Mouse (Mus musculus) bone marrow, adult 2 months (tissue): Measurements from ENCODE around the gene Tdpoz1.
"Not testable (repeated sequence)": the region's sequence is repeated elsewhere in the genome, so short reads cannot be mapped to it uniquely, and the experiment has no call there.

ENCODE experiments used
- CTCF ChIP-seq: fragments of 200-500 bp; IDR thresholded peaks from 2 replicates; pipeline ENCODE4 v1.5.1; 2011; ENCODE audit warnings: low read length, control low read depth; ENCODE audit not compliant: control insufficient read depth, insufficient read depth
- POLR2A ChIP-seq: fragments of 200-500 bp; IDR thresholded peaks from 2 replicates; pipeline ENCODE4 v1.6.1; 2011; ENCODE audit warnings: low read depth, mild to moderate bottlenecking, control low read depth, low read length, borderline replicate concordance; ENCODE audit not compliant: control insufficient read depth

DNA sequence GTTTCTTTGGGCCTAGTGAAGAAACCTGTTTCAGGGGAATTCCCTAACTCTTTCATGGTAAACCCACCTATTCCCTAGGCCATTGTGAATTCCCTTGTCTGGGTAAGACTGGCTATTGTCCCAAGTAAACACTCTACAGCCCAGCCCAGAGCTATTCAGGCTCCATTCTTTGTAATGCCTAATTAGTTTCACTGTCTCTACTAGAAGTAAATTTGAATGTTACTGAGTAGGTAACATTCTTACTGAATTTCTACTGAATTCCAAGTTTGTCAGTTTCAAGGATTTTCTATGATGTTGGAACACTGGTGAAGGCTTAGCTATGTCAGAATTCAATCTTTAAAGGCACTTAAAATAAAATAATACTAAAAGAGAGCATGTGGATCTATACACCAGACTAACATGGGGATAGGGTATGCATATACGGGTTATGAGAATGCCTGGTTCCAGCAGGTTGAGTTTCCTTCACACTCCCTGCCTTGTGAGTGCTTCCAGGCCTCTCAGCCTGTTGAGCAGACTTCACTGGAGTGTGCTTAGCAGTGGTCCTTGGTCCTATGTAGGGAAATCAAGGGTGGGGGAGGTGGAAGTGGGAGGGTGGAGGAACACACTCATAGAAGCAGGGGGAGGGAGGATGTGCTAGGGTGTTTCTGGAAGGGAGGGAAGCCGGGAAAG lies 33.0 kb upstream of the Tdpoz1 start:
- not testable (repeated sequence) for TF ChIP-seq CTCF, POLR2A
